Mouse (Mus musculus): ENCODE measurements around the gene Txndc11.

DNA sequence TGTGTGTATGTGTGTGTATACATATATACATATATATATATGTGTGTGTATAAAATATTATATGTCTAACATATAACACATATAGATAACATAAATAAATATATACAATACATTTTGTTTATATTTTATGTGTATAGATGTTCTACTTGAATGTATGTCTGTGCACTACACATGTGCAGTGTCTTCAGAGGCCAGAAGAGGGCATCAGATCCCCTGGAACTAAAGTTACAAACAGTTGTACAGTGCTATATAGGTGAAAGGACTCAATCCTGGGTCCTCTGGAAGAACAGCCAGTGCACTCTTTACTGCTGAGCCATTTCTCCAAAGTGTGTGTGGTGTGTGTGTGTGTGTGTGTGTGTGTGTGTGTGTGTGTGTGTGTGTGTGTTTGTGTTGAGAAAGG lies 20.1 kb upstream of the Txndc11 start:
- no peak for TF ChIP-seq CTCF (IDR thresholded peaks at IDR 0.05; ENCODE audit: extremely low read depth, insufficient read depth, insufficient read length, insufficient replicate concordance)
- TF ChIP-seq POLR2A (IDR thresholded peaks at IDR 0.05; ENCODE audit: low read depth, low read length), result no peak
